Mouse (Mus musculus): ENCODE measurements around the gene Foxn3. TPM values are rescaled to one million over a fixed set of nuclear protein-coding genes. Genes with fewer than 3 reads are reported as not detected.

The Foxn3 gene
- polyA plus RNA-seq, 1 experiment = 37.8 TPM

DNA sequence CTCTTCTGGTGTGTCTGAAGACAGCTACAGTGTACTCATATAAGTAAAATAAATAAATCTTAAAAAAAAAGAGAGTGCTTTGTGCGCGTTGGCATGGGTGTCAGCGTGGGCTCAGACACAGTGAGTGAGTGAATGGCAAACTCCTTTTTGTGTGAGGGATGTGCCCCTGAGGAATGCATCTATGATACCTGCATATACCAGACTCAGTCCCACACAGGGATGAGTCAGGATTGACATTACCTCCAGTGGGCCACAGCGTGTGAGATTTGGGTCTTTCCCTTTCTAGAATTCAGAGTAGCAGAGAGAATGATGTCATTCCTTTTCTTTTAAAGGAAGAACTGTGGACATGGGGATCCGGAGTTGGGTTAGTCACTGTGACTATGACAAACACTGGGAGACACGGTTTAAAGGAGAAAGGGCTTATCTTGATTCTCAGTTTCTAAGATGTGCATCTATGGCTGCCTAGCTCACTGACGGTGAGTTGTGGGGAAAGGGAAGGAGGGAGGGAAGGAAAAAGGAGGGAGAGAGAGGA, 380.1 kb downstream of the Foxn3 start:
- WGBS = 92% methylated on average over 7 of the region's 7 CpGs
- Histone ChIP-seq H3K4me3 (ENCODE audit: extremely low read depth, insufficient read depth, insufficient read length) (no peak overlapping the region), H3K36me3 (ENCODE audit: control insufficient read depth, insufficient read depth, low read length) (no peaks in the 10 kb centered on the region), H3K27ac (ENCODE audit: insufficient read depth, low read length) (no peak overlapping the region), H3K27me3 (ENCODE audit: control insufficient read depth, insufficient read depth, low read length) (no peaks in the 10 kb centered on the region), H3K4me1 (ENCODE audit: control insufficient read depth, insufficient read depth, insufficient read length) (no peaks in the 10 kb centered on the region)
- DNase-seq (ENCODE audit: low read depth in 1 of 2, low spot score in 2 of 2) = no peak
- no peak for TF ChIP-seq POLR2A (IDR thresholded peaks at IDR 0.05; ENCODE audit: low read depth, low read length)
- no peak for TF ChIP-seq CTCF (IDR thresholded peaks at IDR 0.05; ENCODE audit: extremely low read depth, insufficient read depth, insufficient read length, insufficient replicate concordance)

- Histone ChIP-seq H3K4me1 (ENCODE audit: control insufficient read depth, insufficient read depth, insufficient read length) (no peaks in the 10 kb centered on the region), H3K36me3 (ENCODE audit: control insufficient read depth, insufficient read depth, low read length) (no peaks in the 10 kb centered on the region), H3K27me3 (ENCODE audit: control insufficient read depth, insufficient read depth, low read length) (no peaks in the 10 kb centered on the region), H3K27ac (ENCODE audit: insufficient read depth, low read length) (no peak overlapping the region), H3K4me3 (ENCODE audit: extremely low read depth, insufficient read depth, insufficient read length) (no peak overlapping the region)
- no peak for TF ChIP-seq POLR2A (IDR thresholded peaks at IDR 0.05; ENCODE audit: low read depth, low read length)
- 86% methylated on average over 3 of the region's 3 CpGs for WGBS
- DNase-seq (ENCODE audit: low read depth in 1 of 2, low spot score in 2 of 2) = no peak
These were observed 381.0 kb downstream of the Foxn3 start for GRCm38 (mm10) chr12:99182338-99182737.

DNA sequence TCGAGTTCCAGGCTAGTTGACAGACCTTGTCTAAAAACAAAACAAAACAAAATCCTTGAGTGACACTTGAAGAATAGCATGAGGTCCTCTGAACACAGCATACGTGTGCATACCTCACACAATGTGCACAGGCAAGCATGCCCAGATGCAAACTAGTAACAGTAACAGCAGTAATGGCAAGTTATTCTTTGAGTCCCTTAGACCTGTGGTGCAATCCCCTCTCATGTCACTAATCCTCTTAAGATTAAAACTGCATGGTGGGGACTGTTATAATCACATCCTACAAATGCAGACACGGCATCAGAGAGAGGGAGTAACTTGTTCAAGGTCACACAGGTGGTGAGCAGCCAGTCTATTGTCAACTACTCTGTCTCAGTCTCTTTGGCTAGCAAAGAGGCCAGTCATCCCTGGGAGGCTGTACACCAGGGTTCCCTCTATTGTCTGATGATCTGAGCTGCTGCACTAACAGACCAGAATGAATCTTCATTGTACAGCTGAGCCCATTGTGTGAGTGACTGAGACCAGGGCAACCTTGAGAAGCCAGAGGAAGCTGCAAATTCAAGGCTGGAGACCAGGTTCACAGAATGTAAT, 383.1 kb downstream of the Foxn3 start:
- H3K27ac ChIP-seq (ENCODE audit: insufficient read depth, low read length) = no peak overlapping the region
- H3K4me3 ChIP-seq (ENCODE audit: extremely low read depth, insufficient read depth, insufficient read length) = no peak overlapping the region
- TF ChIP-seq CTCF (IDR thresholded peaks at IDR 0.05; ENCODE audit: extremely low read depth, insufficient read depth, insufficient read length, insufficient replicate concordance) = no peak
- no peak for TF ChIP-seq POLR2A (IDR thresholded peaks at IDR 0.05; ENCODE audit: low read depth, low read length)
- no peaks in the 10 kb centered on the region for H3K27me3 ChIP-seq (ENCODE audit: control insufficient read depth, insufficient read depth, low read length)
- H3K4me1 ChIP-seq (ENCODE audit: control insufficient read depth, insufficient read depth, insufficient read length) = no peaks in the 10 kb centered on the region
- WGBS = 81% methylated on average over 3 of the region's 3 CpGs
- H3K36me3 ChIP-seq (ENCODE audit: control insufficient read depth, insufficient read depth, low read length) = no peaks in the 10 kb centered on the region
- no peak for DNase-seq (ENCODE audit: low read depth in 1 of 2, low spot score in 2 of 2)

GRCm38 (mm10) chr12:99174979-99175621, 388.3 kb downstream of the Foxn3 start:
- Histone ChIP-seq H3K36me3 (ENCODE audit: control insufficient read depth, insufficient read depth, low read length) (no peaks in the 10 kb centered on the region), H3K27ac (ENCODE audit: insufficient read depth, low read length) (no peak overlapping the region), H3K27me3 (ENCODE audit: control insufficient read depth, insufficient read depth, low read length) (no peaks in the 10 kb centered on the region), H3K4me3 (ENCODE audit: extremely low read depth, insufficient read depth, insufficient read length) (no peak overlapping the region), H3K4me1 (ENCODE audit: control insufficient read depth, insufficient read depth, insufficient read length) (no peaks in the 10 kb centered on the region)
- WGBS = 88% methylated on average over 11 of the region's 11 CpGs
- DNase-seq (ENCODE audit: low read depth in 1 of 2, low spot score in 2 of 2) = no peak
- TF ChIP-seq POLR2A (IDR thresholded peaks at IDR 0.05; ENCODE audit: low read depth, low read length) = no peak
- TF ChIP-seq CTCF (IDR thresholded peaks at IDR 0.05; ENCODE audit: extremely low read depth, insufficient read depth, insufficient read length, insufficient replicate concordance) = no peak

DNA sequence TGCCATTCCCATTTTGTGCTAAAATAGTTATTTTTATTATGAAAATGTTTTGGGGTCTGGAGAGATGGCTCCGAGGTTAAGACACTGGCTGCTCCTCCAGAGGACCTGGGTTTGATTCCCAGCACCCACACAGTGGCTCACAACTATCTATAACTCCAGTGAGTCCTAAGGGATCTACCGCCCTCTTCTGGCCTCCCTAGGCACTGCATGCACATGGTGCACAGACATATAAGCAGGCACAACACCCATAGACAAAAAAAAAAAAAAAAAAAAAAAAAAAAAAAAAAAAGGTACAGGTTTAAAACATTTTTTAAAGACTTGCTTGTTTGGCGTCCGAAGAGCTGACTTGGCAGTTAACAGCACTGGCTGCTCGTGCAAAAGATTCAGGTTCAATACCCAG, 391.2 kb downstream of the Foxn3 start:
- TF ChIP-seq POLR2A (IDR thresholded peaks at IDR 0.05; ENCODE audit: low read depth, low read length) = no peak
- 85% methylated on average over 5 of the region's 5 CpGs for WGBS
- no peak overlapping the region for H3K4me3 ChIP-seq (ENCODE audit: extremely low read depth, insufficient read depth, insufficient read length)
- no peaks in the 10 kb centered on the region for H3K4me1 ChIP-seq (ENCODE audit: control insufficient read depth, insufficient read depth, insufficient read length)
- no peaks in the 10 kb centered on the region for H3K27me3 ChIP-seq (ENCODE audit: control insufficient read depth, insufficient read depth, low read length)
- no peak overlapping the region for H3K27ac ChIP-seq (ENCODE audit: insufficient read depth, low read length)
- DNase-seq (ENCODE audit: low read depth in 1 of 2, low spot score in 2 of 2) = no peak
- no peaks in the 10 kb centered on the region for H3K36me3 ChIP-seq (ENCODE audit: control insufficient read depth, insufficient read depth, low read length)

GRCm38 (mm10) chr12:99169925-99170324, 393.5 kb downstream of the Foxn3 start:
- no peak for DNase-seq (ENCODE audit: low read depth in 1 of 2, low spot score in 2 of 2)
- TF ChIP-seq POLR2A (IDR thresholded peaks at IDR 0.05; ENCODE audit: low read depth, low read length) = no peak
- TF ChIP-seq CTCF (IDR thresholded peaks at IDR 0.05; ENCODE audit: extremely low read depth, insufficient read depth, insufficient read length, insufficient replicate concordance) = no peak
- no peak overlapping the region for H3K27ac ChIP-seq (ENCODE audit: insufficient read depth, low read length)
- H3K27me3 ChIP-seq (ENCODE audit: control insufficient read depth, insufficient read depth, low read length) = no peaks in the 10 kb centered on the region
- WGBS = 93% methylated on average over 6 of the region's 6 CpGs
- no peaks in the 10 kb centered on the region for H3K4me1 ChIP-seq (ENCODE audit: control insufficient read depth, insufficient read depth, insufficient read length)
- H3K36me3 ChIP-seq (ENCODE audit: control insufficient read depth, insufficient read depth, low read length) = no peaks in the 10 kb centered on the region
- H3K4me3 ChIP-seq (ENCODE audit: extremely low read depth, insufficient read depth, insufficient read length) = no peak overlapping the region

DNA sequence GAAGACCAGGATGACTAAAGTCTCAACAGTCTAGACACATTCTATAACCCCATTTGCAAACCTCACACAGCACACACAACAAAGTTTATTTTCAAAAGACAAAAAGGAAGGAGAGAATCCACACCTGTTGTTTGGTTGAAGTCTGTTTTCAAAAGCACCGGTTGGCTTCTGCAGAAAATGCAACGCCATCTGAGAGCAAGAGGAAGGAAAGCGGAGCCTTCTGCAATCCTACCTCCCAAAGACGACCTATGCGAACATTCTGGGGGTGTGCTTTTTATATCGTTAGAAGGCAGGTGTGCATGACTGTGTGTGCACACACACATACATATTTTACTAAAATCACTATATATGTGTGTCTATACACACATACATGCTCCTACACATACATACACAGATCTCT, 397.3 kb downstream of the Foxn3 start:
- no peak overlapping the region for H3K27ac ChIP-seq (ENCODE audit: insufficient read depth, low read length)
- TF ChIP-seq POLR2A (IDR thresholded peaks at IDR 0.05; ENCODE audit: low read depth, low read length) (no peak), CTCF (IDR thresholded peaks at IDR 0.05; ENCODE audit: extremely low read depth, insufficient read depth, insufficient read length, insufficient replicate concordance) (no peak)
- peaks cover 2% of the 10 kb centered on the region; the same call in 1 of the 2 replicates for H3K4me1 ChIP-seq (ENCODE audit: control insufficient read depth, insufficient read depth, insufficient read length)
- H3K4me3 ChIP-seq (ENCODE audit: extremely low read depth, insufficient read depth, insufficient read length) = no peak overlapping the region
- 77% methylated on average over 6 of the region's 6 CpGs for WGBS
- H3K27me3 ChIP-seq (ENCODE audit: control insufficient read depth, insufficient read depth, low read length) = no peaks in the 10 kb centered on the region
- no peak for DNase-seq (ENCODE audit: low read depth in 1 of 2, low spot score in 2 of 2)
- H3K36me3 ChIP-seq (ENCODE audit: control insufficient read depth, insufficient read depth, low read length) = no peaks in the 10 kb centered on the region

Measured in spleen, adult 2 months (tissue).